8 mouse cellular contexts compared by ENCODE assay signal in the genomic region with DNA sequence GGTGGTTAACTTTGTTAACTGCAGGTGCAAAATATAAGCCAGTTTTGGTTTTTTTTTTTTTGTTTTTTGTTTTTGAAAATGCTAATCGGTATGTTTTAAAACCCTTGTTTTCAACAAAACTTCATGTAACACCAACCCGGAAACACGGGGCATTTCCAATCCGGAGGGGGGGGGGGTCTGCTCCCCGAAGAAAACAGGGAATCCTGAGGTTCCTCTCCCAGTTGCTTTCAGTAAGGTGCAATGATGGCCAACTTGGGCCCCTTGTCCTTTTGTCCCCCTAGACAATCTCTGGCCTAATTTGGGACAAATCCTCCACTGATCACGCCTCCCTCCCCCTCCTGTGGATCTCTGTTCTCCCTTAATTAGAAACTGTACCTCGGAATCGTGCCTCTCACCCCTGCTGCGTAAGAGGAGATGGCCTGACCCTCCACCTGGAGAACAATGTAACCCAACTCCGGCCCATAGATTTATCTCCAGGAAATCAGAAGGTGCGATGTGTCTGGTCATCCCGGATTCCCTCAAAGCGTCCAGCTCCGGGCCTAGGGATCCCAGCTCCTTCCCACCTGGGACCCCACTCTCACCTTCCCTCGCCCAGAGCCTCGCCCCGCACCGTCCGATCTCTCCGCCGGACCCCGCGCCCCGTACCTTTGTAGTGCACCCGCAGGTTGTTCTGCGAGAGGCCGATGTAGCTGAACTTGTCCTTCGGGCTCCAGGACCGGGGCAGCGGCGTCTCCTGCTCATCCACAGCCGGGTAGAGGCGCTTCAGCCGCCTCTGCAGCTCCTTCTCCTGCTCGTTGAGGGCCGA. TPM values are rescaled to one million over a fixed set of nuclear protein-coding genes. Genes with fewer than 3 reads are reported as not detected.
DNase-seq lines count a peak whose midpoint lies in the region; ATAC-seq lines count a peak whose summit lies in the region.

No protein-coding gene starts in this region.

- H3K9me3 ChIP-seq in kidney, embryonic 15.5 days (replicated peaks), result no peaks in the 10 kb centered on the region

- peak overlapping the region; percentile 98 for H3K9ac ChIP-seq in kidney, embryonic 15.5 days

- under 1% methylated on average over 35 of the region's 36 CpGs for WGBS in kidney, embryonic 15.5 days

- H3K27ac ChIP-seq in kidney, embryonic 15.5 days, result peak overlapping the region; percentile 99

- H3K4me2 ChIP-seq in kidney, embryonic 15.5 days, result peak overlapping the region; percentile 66

- peaks cover 37% of the 10 kb centered on the region for H3K4me1 ChIP-seq in kidney, embryonic 15.5 days

- H3K36me3 ChIP-seq in kidney, embryonic 15.5 days, result no peaks in the 10 kb centered on the region

- no peaks in the 10 kb centered on the region for H3K27me3 ChIP-seq in kidney, embryonic 15.5 days

- H3K4me3 ChIP-seq in kidney, embryonic 15.5 days (replicated peaks), result peak overlapping the region; percentile 93

- peak; percentile 62 for DNase-seq in A20 (ENCODE audit: low read depth, low spot score)
- peak; percentile 61 for DNase-seq in adipocyte (ENCODE audit: low spot score)
- DNase-seq in embryo, embryonic 11 days, result peak; percentile 59
- DNase-seq in heart, adult 9 months (ENCODE audit: low spot score in 2 of 2), result peak; percentile 19 to 33
- DNase-seq in lung, postnatal 14 days, result peak; percentile 29
- peak; percentile 29 for DNase-seq in right cerebral cortex, postnatal 4 days

- ATAC-seq in kidney, embryonic 15.5 days (replicated peaks; ENCODE audit: low FRiP score), result peak; percentile 26; the same call in 1 of the 2 replicates
- ATAC-seq in inflammation-experienced regulatory T-cells, adult 6 months, result no peak

RNA-seq across cellular contexts. Expression of a gene that starts 1.1 kb away (rescaled TPM):
- 8.2 and 10.8 TPM in 2 replicates for polyA plus RNA-seq in kidney, embryonic 15.5 days (2015; fragmentation: Nextera tagmentation; extraction: Ambion mirVana)
- polyA plus RNA-seq in inflammation-experienced regulatory T-cells, adult 6 months (2017; shearing (Covaris generic)), result 10 to 100 TPM; 25.0 to 34.8 (median 34.3) TPM
